Mouse (Mus musculus): ENCODE measurements at regions not wholly inside any gene's neighbourhood (a gene's known extent, or its start where the extent isn't known, plus 50 kb on each side); places are given as distances from the start of the nearest gene placed in this dataset.

DNA sequence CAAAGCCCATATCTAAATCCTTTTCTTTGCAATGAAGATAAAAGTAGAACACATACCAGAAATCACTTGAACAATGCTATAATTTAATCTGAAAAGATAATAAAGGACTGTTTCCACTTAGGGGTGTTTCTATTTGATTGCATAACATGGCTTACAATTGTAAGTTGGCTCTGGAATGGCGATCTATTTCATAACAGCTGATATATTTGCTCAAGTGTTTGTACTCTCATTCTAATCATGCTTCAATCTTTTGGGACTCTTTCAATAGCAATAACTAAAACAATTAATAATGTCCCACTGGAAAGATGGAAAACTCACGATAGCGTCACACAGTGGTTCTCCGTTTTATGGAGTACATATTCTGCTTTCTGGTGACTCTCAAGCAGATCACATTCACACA, 208.0 kb upstream of the Tcf21 start:
- no peak for TF ChIP-seq ZMIZ1 (IDR thresholded peaks at IDR 0.05; ENCODE audit: low read depth, low read length)
- TF ChIP-seq CHD1 (IDR thresholded peaks at IDR 0.05; ENCODE audit: low read depth, low read length) = no peak
- no peak for TF ChIP-seq USF1 (IDR thresholded peaks at IDR 0.05; ENCODE audit: low read depth, low read length)
- TF ChIP-seq POLR2A (IDR thresholded peaks at IDR 0.05; ENCODE audit: low read depth, low read length) = no peak
- no peak for TF ChIP-seq MEF2A (IDR thresholded peaks at IDR 0.05; ENCODE audit: borderline replicate concordance, low read depth, low read length)
